Mouse (Mus musculus): ENCODE results near the gene Abl1.

Gene Abl1

GRCm38 (mm10) chr2:31745741-31746243, 57.6 kb downstream of the Abl1 start:
- no peak for DNase-seq (ENCODE audit: low spot score)

- DNase-seq (ENCODE audit: low spot score), result peak; percentile 65
Measured at GRCm38 (mm10) chr2:31746835-31747234, 58.7 kb downstream of the Abl1 start.

DNA sequence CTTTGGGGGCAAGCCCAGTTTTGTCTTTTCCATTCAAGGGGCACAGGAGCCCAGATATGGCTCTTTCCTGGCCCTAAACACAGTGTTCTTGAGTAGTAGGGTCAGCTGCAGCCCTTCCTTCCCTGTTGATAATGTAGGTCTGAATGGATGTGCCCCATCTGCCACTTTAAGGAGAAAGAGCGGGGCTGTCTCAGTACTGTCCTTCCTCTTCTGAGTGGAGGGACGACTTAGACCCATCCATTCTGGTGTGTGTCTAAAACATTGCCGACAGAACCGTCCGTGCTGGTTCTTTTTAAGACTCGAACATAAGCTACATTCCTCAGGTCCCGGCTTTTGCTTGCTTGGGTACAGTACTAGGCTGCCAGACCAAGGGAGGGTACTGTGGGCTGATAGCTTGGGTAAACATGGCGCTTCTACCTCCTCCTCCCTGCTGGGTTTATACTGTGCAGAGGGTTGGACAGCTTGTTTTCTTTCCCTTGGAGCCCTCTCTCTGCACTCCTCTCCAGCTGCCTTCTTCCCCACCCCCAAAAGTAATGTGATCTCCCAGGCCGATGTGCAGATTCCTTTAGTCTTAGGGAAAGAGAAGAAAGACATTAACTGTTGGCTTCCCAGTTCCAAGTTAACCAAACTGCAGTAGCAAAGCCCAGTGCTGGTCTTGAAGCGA, 61.0 kb downstream of the Abl1 start:
- DNase-seq (ENCODE audit: low spot score), result peak; percentile 76

GRCm38 (mm10) chr2:31750133-31750532, 62.0 kb downstream of the Abl1 start:
- DNase-seq (ENCODE audit: low spot score), result no peak

DNA sequence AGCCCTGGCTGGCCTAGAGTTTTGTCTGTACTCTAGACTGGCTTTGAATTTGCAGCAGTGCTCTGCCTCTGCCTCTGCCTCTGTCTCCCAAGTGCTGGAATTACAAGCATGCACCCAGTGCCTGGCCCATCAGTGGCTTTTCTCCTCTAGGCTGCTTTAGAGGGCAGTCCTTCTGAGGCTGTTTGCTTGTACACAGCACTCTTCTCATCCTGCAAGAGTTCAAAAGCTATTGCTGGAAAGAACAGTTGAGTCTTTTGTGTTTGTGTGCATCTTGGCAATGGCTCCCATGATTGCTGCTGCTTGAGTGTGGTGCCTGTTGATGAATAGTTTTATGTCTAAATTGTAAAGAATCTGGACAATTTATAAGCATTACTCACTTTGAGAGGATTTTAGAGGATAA, 69.3 kb downstream of the Abl1 start:
- DNase-seq (ENCODE audit: low spot score), result no peak

DNA sequence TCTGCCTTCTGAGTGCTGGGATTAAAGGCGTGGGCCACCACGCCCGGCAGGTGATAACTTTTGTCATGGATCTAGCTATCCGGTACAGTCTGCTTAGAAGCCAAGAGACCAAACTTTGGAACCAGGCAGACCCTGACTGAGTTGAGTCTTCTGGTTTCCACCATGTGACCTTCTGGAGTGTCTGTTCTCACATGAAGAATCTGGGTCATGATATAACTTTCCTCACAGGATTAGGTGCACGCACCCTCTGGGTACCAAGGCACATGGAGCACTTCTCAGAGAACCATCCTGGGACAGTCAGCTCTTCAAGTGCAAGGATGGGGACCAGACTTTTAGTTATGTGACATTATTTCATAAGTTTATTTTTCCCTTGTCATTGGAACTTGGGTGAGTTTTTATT, 70.8 kb downstream of the Abl1 start:
- DNase-seq (ENCODE audit: low spot score), result no peak

GRCm38 (mm10) chr2:31759751-31760460, 71.7 kb downstream of the Abl1 start:
- peak; percentile 90 for DNase-seq (ENCODE audit: low spot score)

DNA sequence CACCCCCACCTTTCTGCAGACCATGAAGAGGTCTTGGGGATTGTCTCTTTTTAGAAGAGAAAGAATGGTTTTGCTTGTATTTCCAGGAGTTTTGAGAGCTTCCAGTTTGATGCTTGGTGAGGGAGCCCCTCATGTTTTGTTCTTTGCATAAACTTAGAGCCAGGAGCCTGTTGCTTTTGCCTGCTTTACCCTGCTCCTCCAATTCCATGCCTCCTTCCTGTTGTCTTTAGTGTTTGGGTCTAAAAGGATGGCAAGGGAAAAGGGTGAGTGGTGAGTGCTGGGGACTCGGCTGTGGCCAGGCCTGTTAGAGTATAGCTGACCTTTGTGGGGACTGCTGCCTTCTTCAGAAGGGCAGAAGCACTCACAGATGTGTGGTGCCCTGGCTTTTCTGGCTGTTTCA, 72.3 kb downstream of the Abl1 start:
- DNase-seq (ENCODE audit: low spot score), result no peak

GRCm38 (mm10) chr2:31761115-31761531, 72.9 kb downstream of the Abl1 start:
- no peak for DNase-seq (ENCODE audit: low spot score)

DNA sequence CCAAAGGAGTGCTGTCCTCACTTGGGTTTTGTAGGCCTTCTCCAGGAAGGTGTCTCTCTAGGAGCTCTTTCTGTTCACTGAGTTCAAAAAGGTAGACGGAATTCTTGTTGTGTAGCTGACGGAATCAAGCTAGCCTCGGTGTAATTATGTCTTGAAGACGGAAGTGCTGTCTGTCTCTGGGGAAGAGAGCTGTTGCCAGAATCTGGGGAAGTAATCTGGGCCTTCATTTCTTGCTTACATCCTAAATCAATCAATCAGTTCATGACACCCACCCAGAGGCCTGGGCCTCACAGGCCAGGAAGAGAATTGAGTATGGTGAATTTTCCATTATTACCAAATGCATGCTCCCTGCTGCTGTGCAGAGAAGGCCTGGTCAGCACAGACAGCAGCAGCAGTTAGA, 73.4 kb downstream of the Abl1 start:
- no peak for DNase-seq (ENCODE audit: low spot score)

DNA sequence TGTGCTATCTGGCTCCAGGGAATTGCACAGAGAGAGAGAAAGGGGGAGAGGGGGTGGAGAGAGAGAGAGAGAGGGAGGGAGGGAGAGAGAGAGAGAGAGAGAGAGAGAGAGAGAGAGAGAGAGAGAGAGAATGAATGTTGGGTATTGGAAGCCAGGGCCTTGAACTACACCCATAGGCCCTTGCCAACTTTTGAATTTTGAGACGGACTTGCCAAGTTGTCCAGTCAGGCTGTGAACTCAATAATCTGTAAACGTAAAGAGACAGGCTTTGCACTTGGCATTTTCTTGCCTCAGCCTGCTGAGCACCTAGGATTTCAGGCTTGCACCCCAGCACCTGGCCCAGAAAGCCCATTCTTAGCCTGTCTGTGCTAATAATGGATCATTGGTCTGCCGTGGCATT, 74.0 kb downstream of the Abl1 start:
- no peak for DNase-seq (ENCODE audit: low spot score)

- DNase-seq (ENCODE audit: low spot score), result no peak
Measured at GRCm38 (mm10) chr2:31762853-31763252, 74.7 kb downstream of the Abl1 start.

- DNase-seq (ENCODE audit: low spot score), result no peak
Measured at GRCm38 (mm10) chr2:31763271-31763670, 75.1 kb downstream of the Abl1 start.

GRCm38 (mm10) chr2:31767104-31767503, 78.9 kb downstream of the Abl1 start:
- DNase-seq (ENCODE audit: low spot score), result no peak

- no peak for DNase-seq (ENCODE audit: low spot score)
Measured at GRCm38 (mm10) chr2:31767815-31768214, 79.6 kb downstream of the Abl1 start.

GRCm38 (mm10) chr2:31769115-31769514, 80.9 kb downstream of the Abl1 start:
- DNase-seq (ENCODE audit: low spot score), result no peak

DNA sequence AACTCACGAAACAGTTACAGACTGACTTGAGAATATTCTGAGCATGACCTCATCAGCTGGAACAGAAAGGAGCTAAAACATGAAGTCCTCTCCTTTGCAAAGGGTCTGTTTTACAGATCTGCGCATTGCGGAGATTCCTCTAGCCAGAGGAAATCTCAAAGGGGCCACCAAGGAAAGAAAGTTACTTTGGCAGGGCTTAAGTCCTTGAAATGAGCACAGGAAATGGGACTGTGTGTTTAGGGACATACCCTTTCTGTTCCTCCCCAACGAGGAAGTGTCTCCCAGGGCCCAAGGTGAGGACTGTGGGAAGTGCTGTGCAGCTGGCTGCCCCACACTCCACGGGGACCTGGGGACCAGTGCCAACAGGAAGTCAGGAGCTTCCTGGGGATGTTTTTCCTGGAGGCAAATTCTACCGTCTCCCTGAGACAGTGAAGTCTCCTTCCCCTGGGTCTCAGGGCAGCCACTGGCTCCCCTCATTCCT, 81.5 kb downstream of the Abl1 start:
- no peak for DNase-seq (ENCODE audit: low spot score)

DNA sequence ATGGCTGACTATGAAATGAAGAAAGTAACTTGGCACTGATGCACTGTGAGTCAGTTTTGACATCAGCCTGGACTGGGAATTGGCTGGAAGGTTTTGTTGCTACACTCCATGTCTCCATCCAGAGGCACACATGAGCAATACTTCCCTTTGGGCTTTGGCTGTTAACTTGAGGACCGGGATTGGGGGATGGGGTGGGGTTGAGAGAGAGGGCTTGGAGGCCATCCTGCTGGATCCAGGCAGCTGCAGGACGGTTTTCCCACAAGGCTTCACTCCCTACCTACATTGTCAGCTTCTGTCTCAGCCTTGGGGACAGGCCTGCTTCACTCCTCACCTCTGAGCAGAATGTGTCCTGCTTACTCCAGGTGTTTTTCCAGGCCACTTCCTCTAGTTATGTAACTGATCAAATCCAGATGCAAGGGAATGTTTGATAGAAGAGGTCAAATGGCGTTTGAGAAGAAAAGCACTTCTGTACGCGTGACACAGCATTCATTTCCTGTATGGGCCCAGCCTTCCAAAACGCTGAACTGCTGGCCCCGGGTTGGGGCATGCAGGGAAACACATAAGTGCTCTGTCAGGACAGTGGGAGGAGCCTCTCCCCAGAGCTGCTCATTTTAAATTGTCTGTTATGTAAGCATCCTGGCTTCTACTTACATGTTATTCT, 82.7 kb downstream of the Abl1 start:
- DNase-seq (ENCODE audit: low spot score), result no peak

DNA sequence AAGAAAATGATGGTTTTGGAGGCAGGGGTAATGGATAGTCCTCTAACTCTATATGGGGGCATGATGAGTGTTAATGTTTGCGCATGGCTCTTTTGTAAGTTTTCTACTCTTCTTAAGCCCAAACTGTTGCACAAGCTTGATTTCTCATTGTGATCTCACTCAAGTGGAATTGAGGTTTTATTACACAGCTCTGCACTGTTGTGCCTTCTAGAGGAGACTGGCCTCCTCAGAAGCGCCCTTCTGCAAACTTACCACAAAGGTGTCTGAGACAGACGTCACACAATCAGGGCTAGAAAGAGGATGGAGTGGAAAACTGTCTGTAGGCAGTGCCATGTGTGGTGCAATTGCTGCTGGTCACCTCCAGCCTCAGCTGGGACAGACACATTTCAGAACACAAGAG, 88.3 kb downstream of the Abl1 start:
- no peak for DNase-seq (ENCODE audit: low spot score)

GRCm38 (mm10) chr2:31779258-31779657, 91.1 kb downstream of the Abl1 start:
- no peak for DNase-seq (ENCODE audit: low spot score)

DNA sequence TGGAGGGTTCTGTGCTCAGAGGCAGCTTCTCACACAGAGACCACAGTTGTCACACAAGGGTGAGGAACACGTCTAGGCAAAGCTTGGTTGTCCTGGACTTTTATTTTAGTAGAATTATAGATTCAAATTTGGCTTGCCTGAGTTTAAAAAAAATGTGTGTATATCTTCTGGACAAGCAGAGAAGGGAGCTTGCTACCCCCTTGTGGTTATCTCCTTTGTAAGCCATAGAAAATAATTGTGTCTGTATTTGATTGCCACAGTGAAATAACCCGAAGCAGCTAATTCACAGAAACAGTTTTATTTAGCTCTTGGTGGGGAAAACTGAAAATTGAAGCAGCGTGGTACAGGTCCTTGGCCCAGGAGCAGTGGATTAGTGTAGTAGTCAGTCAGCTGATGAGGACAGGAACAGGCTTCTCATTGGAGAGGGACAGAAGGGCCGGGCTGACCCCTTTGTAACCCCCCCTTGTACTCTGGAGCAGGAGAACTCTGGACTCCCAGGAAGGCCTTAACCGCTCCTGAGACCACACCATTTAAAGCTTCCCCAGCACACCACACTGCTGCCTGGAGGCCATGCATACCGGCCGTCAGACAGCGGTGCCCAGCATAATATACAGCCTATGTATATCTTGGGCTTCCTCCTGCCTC, 94.9 kb downstream of the Abl1 start:
- DNase-seq (ENCODE audit: low spot score), result no peak

DNA sequence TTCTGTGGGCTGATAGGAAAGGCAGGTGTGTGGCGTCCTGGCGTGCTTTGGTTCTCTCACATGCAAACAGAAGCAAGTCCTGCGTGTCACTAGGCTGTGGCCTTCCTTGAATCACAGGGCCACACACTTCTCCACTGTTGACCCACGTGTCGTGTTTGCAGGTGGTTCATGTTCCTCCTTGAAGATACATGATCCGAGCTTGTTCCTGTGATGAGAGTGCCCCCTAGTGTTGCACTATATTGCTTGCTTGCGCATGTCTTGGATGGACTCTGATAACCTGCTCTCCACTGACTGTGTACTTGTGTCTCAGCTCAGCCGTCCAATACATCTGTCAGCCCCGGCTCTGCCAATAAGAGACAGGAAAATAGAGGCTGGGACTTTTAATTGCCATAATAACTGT, 96.9 kb downstream of the Abl1 start:
- peak; percentile 69 for DNase-seq (ENCODE audit: low spot score)

All from yolk sac, embryonic 10.5 days (tissue).